Mouse (Mus musculus): ENCODE measurements around the gene Sorcs1.

Sorcs1 gene

DNA sequence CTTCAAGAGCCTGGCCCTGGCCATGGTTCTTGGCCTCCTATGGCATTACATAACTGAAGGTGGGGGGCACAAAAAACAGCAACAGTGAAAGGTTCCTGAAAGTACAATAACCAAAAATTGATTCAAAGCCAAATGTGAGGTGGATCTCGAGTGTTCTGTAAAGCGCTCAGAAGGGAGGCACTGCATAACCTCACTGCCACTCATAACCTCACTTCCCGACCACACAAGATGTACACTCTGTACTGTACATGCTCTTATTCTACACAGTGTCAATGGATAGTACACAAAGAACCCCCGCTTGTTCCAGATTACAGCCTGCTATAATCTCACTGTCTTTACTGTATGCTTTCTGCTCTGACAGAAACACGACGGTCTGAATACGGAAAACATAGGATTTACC lies 384.2 kb downstream of the Sorcs1 start:
- in situ Hi-C loops (cut with MboI; ENCODE audit: low sequenced_read_pairs) = no loop called here

DNA sequence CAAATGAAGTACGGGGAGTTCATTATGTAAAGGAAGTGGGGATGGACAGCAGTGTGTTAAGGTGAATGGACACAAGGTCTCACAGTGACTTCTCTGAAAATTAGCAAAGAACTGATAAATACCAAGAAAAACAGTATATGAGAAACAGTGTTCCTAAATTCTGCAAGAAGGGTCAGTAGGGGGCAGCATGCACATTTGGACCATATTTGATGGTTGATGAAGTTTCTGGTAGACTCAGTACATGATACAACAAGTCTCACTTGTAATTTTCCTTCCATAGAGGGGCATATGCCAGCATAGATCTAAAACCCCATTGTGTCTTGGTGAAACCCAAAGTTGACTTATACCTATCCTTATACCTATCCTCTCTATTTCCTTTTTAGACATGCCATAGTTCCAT lies 414.0 kb downstream of the Sorcs1 start:
- in situ Hi-C loops (cut with MboI; ENCODE audit: low sequenced_read_pairs) = no loop called here

DNA sequence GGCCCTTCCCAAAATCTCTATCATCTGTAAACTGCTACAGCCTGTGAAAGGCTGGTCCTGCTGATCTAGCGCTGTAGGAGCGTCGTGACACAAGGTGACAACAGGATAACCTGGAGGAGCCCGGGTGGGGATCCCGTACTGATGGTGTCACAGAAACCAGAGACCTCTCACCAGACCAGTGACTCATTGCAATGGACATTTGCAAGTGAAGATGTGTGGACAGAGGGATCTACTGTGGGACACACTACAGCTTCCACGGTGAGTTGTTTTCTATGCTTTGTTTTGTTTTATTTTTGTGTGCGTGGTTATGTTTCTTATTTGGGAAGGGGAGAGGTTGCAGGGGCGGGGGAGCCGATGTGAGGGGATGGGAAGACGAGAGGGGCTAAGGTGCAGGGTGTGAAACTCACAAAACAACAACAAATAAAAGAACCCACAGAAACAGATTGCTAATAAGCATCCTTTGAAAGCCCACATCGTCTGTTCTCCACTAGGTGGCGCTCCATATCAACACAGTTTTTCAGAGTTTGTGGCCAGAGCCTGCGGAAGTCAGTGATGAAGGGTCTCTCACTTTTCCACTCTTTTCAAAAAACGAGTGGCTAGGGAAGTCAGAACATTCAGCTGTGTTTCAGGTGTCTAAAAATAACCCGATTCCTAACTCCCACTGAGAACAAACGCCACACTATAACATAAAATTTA lies 419.6 kb downstream of the Sorcs1 start:
- in situ Hi-C loops (cut with MboI; ENCODE audit: low sequenced_read_pairs) = no loop called here

DNA sequence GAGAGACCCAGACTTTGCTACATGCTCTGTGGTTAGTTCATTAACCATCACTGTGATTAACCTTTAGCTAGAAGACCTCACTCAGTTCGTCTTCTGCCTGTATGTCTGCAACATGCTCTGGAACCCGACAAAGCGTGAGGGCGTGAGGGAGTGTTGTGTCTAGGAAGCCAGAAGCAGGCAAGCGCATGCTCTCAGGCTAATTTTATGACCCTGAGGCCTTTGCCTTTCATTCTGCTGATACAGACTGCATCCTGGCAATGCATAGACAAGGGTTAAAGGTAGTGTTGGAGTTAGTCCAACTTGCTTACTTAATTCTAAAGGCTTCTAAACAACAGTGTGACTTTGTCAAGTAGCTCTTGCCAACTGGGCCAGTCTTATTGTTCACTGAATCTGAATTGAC lies 458.0 kb downstream of the Sorcs1 start:
- in situ Hi-C loops (cut with MboI; ENCODE audit: low sequenced_read_pairs) = no loop called here

DNA sequence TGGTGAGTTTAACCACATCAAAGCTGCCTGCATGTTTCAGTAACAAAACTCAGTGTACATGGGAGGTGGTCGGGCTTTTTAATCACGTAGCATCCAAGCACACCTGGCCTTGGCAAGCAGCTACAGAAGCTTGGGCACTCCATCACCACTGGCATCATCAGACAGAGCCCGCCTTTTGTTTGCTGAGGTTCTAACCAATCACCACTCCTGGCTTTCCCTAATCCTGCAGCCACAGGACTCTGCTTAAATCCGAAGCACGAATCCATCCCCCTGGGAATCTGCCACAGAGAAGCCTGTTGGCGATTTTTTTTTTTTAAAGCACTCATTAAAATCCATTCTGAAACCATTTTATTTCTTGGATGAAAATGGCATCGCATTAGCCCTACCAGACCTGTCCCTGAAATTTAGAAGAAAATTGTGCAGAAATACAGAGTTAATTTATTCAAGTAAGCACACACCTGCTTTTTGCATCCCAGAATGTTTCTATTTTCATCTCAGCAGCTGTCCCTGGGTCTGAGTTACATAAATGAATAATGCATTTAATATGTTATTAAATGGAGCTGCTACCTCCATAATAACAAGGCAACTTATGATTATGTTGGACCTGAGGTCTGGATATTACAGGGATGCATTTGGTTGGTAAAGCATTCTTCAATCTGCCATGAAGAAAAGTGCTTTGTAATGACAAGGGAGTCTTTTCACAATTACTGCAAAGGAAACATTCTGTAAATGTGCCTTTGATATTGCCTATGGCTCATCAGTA lies 463.8 kb downstream of the Sorcs1 start:
- in situ Hi-C loops (cut with MboI; ENCODE audit: low sequenced_read_pairs) = no loop called here

DNA sequence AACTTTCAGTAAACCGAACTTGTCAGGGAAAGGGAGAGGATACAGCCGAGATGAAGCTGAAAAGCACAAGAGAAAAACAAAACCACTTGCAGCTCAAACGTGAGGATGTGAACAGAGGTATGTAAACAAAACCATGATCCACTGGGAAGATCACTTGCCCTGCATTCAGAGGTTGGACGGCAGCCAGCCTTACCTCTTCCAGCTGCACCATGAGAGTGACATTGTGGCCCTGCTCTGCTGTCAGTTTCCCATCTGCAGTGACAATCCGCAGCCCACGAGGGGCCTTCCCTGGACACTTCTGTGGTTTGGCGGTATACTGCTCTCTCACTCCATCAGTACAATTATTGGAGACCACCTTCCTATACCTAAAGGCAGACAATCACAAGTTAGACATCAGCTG lies 468.0 kb downstream of the Sorcs1 start:
- in situ Hi-C loops (cut with MboI; ENCODE audit: low sequenced_read_pairs) = no loop called here

DNA sequence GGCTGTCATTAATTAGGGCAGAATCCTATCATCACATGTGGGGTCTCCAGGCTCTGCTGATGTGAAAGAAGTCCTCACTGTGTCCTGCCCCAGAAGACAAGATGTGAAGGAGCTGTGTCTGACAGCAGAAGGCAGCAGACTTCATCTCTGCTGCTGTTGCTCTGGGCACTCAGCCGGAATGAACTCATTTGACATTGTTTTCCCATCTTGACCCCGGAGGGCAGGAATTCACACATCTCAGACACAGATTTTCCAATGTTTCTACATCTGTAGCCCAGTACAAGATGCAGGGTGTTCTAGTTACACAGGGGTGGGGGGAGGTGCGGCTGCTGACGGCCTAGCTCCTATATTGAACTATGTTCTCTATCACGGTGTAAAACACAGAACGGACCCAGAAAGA lies 474.1 kb downstream of the Sorcs1 start:
- in situ Hi-C loops (cut with MboI; ENCODE audit: low sequenced_read_pairs) = no loop called here

DNA sequence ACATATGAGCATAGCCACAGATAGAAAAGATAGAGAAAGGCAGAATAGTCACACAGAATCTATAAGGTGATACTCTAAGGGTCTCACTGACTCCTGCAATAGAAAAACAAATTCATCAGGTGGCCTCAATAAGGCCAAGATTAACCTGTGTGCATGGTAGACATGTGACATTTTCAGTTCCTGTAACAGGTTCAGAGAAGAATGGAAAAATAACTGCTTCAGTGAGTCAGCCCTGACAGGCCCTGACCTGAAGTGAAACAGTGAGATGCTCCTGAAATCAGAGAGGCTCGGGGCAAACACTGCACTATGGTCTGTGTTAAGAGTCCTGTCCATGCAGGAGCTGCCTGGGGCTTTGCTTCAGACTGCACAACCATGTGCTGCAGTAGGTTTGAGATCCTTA lies 481.9 kb downstream of the Sorcs1 start:
- in situ Hi-C loops (cut with MboI; ENCODE audit: low sequenced_read_pairs) = no loop called here

DNA sequence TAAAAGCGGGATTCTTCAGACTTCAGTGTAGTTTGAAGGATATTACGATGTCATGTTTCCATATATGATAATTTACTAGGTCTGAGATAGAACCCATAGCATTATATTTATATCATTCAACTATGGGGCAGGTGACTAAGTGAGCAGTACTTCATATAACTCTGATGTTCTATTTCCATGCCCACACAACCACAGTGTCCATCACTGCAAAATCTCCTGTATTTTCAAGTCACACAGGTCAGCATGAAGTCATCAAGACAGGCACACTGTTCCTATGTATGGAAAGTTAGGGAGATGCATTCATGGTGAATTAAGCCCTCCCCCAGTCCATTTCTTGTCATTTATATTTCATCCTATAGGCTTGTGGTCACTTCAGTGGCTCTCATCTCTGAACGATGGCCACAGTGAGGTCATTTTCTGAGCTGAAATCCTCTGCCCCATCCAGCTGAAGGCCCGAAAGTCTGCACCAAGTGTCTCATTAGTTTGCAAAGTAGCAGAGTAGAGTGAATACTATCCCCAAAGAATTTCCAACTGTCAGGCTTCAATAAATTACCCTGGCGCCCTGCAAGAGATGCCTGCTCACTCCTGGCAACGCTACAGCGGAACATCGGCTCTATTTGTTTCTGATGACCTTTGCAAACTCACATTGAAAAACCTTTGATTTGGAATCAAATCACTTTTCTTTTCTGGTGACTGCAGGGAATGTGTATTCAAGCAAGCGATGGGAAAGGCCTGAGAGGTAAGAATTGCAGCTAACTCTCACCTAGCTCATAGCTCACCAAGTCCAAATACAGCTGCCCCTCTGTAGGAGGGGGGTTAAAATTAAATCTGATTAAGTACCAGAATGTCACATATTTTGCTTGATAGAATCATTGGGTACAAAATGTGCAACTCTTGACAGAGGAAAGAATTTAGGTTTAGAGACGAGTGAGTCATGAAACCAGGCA lies 492.4 kb downstream of the Sorcs1 start:
- in situ Hi-C loops (cut with MboI; ENCODE audit: low sequenced_read_pairs) = no loop called here

DNA sequence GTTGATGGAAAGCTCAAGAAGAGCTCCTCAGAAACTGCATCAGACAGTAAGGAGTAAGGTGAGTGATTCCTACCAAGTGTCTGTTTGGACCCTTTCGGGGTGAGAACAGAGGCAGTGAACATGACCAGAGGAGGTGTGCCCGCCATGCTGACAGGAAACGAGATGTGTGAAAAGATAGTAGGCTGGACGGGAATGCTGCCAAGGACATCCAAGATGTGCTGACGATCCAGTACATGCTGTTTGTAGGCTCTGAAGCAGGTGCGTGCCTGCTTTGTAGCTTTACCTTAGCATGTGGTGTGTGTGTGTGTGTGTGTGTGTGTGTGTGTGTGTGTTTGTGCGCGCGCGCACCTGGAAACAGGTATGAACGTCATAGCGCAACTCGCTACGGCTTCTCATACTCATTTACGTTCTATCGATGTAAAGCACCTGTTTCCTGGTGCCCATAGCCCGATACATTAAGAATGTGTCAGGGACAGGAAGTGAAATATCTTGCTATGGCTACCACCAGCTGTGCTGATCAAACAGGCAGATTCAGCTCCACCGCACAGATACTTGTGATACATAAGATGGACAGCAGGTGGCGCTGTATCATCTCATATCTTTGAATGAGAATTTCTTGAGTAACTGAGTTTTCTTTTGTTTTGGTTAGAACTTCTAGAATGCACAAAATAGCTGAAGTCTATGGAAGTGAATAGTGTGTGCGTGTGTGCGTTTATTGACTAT lies 493.4 kb downstream of the Sorcs1 start:
- in situ Hi-C loops (cut with MboI; ENCODE audit: low sequenced_read_pairs) = no loop called here

DNA sequence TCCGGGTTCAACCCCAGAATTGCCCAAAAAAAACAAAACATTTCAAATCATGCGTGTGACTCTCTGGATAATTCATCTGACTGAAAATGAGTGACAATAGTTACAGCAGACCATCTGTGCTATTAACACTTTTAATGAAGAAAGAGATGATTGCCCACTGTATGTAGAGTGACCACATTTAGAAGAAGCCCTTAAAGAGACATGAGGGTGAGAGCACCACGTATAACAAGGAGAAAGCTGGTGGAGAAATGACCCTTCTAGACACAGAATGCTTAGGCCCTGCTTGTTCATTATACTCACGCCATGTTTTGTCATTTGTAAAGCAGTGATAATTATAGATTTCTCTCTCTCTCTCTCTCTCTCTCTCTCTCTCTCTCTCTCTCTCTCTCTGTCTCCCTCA lies 499.6 kb downstream of the Sorcs1 start:
- in situ Hi-C loops (cut with MboI; ENCODE audit: low sequenced_read_pairs) = no loop called here

DNA sequence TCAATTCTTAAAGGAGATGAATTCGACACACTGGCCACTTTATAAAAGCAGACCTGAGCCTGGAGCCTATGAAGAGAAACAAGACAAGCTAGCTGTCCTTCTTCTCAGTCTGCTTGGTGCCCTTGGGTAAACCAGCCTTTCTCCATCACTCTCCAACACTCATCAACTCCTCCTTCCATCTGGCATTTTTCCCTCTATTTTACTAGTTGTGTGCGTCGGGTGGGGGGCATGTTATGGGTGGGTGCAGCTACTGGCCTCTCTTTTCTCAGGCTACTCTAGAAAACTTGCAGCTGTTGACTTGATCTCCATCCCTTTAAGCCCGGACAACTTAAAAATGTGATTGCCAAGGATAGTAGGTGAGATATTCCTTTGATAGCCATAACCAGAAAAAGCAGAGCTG lies 500.3 kb downstream of the Sorcs1 start:
- in situ Hi-C loops (cut with MboI; ENCODE audit: low sequenced_read_pairs) = no loop called here

DNA sequence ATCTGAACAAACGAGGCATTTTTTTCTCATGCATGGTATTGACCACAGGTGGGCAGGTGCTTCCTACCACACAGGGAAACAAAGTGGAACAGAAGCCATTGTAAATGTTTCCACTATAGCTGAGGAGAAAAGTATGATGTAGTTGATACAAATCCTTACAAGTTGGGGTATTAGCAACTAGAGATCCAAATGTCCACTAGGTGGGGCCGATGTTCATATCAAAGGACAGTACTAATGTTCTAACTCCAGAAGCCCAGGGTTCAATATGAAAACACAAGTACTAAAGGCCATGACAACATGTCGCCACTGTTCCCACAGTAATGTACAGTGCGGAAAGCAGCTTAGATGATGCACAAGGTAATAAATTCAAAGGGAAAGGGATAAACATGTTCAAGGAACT lies 506.6 kb downstream of the Sorcs1 start:
- in situ Hi-C loops (cut with MboI; ENCODE audit: low sequenced_read_pairs) = no loop called here

DNA sequence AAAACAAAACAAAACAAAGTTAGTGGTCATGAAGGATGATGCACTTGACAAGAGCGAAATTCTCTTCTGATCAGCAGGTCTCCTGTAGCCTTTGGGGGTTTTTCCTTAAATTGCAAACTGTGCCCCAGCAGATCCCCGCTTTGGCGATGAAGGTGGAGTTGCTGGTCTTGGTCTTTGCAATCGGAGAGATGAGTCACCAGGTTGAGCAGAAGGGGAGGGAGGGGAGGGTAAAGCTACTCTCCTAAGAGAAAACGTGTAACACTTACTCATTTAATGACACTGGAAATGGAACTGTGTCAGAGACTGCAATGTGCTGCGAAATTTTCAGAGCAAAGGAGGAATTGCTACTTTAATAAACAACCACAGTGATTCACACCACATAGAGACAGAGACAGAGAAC lies 527.3 kb downstream of the Sorcs1 start:
- in situ Hi-C loops (cut with MboI; ENCODE audit: low sequenced_read_pairs) = no loop called here

DNA sequence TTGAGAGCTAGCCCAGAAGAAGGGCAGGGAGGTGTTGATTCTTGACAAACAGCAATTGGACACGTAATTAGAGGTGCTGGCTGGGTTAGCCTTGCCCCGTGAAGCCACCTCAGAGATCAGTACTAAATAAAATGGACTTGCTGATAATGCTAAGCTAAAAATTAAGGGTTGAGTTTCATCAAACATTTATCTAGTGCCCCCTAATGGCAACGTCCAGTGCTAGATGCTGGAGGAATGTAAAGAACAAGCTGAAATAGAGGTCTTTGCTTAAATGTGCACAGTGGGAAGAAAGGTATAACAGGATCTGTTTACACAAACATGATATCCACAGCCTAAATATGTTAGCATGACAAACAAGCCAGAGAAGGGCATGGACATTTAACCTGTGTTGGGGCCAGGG lies 532.5 kb downstream of the Sorcs1 start:
- in situ Hi-C loops (cut with MboI; ENCODE audit: low sequenced_read_pairs) = no loop called here

DNA sequence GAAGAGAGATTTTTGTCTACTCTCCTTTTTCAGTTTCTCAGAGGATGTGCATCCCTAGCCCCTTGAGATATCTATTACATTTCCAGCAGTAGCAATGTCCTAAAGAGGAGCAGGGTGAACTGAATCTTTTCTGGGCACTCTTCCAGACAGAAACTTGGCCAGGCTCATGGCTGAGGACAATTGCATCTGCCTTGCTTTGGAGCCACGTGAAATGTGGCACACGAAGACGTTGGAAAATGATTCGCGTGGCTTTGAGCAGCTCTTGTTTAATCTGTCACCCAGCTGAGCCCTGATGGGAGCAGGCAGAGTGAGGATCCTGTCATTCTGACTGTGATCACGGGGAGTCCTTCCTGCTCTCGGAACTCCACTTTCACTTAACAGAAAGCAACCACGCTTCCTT lies 536.6 kb downstream of the Sorcs1 start:
- in situ Hi-C loops (cut with MboI; ENCODE audit: low sequenced_read_pairs) = no loop called here

DNA sequence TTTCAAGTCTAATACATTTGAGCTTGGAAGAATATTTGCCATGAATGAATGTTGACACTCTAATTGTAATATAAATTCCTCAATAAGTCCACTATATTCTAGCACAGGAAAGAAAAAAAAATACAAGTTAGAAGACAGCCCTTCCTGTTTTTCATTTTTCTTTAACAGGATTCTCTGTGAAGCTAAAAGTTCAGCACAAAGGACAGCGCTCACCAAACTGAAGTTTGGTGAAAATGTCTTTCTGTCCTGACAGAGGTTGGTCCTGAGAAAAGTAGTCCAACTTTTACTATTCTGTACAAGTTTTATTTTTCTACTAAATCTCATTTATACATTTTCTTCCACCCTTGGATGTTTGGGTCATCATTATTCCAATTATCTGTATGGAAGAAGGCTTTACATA lies 543.8 kb downstream of the Sorcs1 start:
- in situ Hi-C loops (cut with MboI; ENCODE audit: low sequenced_read_pairs) = no loop called here

DNA sequence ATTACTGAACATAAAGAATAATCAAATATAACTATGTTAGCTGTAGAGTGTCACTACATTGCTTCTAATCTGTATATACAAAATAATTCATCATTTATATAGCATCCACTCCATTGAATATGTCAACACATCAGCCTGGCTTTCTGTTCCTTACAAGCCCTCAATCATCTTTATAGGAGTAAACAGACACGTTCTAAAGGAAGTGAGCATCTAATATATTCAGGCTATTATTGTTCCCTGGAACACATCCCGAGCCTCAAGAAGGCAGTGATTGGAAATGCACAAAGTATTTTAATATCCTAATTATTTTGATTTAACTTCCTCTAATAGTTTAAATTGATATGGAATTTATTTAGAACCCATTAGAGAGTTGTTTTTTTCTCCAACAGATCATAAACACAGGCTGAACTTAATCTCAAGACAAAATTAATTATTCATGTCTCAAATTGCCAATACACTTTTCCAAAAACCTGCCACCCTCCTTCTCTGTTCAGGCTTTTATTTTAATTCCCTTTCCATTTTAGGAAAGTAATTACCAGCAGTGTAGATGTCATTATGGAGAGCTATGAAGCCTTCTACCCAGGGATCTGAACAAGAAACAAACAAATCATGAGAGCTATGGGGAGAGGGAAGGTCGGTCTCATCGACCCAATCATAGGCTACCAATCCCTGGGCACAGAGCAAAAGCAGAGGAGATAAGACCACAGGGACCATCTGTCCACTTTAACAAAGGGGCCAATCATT lies 572.4 kb downstream of the Sorcs1 start:
- in situ Hi-C loops (cut with MboI; ENCODE audit: low sequenced_read_pairs) = no loop called here

Measured in CH12F3 (cell line).